In the genomic region with DNA sequence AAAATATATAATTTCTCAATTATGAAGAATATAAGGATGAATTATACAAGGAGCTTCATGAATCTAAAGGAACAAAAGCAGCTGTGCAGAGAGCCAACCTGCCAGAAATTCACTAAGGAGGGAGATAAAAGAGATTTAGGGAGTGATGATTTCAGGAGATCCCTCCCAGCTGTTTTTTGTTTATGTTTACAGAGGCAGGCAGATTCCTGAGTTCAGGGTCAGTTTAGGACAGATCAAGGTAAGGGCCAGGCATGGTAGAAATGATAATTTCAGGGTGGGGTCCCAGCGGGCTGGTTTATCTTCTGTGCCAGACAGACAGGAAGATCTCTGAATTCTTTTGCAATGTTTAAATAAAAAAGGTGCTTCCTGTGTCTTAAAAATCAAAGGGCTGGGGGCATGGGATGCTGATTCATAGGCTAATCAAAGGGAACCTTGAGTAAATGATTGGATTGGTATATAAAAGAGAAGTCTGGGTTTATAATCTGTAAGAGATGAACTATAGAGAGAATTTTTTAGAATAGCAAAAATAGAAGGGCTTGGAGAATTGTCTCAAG, we compare ENCODE assay signal across 26 mouse cellular contexts.
DNase-seq lines count a peak whose midpoint lies in the region; ATAC-seq and TF ChIP-seq lines count a peak whose summit lies in the region.
"Had no signal": no experiment of that assay in that cellular context is flagged by ENCODE, and none has a peak within 500 bp of the region (broad histone marks: within the 10 kb centered on the region; RNA-seq: fewer than 3 reads in every experiment).

No protein-coding gene starts in this region.

- H3K4me3 ChIP-seq in ES-Bruce4 (ENCODE audit: low read depth, low read length) = no peak overlapping the region
- H3K4me3 ChIP-seq in MEL (ENCODE audit: control insufficient read depth in 1 of 2, insufficient read depth in 1 of 2, low read depth in 2 of 2, low read length in 2 of 2) = peak overlapping the region; percentile 34 to 35
- H3K4me3 ChIP-seq in forebrain, postnatal 0 days (ENCODE audit: low read depth, low read length) = no peak overlapping the region
- H3K4me3 ChIP-seq: embryonic facial prominence, embryonic 10.5 days; embryonic facial prominence, embryonic 12.5 days; forebrain, embryonic 13.5 days; forebrain, embryonic 15.5 days had no signal

- no peaks in the 10 kb centered on the region for H3K79me2 ChIP-seq in MEL (ENCODE audit: control insufficient read depth, insufficient read depth, low read length, poor library complexity)

- no peak for TF ChIP-seq RAD21 in MEL (IDR thresholded peaks at IDR 0.05; ENCODE audit: low read depth, low read length)

- DNase-seq in 416B (ENCODE audit: low read depth) = peak; percentile 7
- peak; percentile 68 for DNase-seq in MEL (ENCODE audit: low read depth, low spot score)
- peak; percentile 80 for DNase-seq in R1 (ENCODE audit: low read depth, low spot score)
- DNase-seq in forebrain, postnatal 0 days = no peak
- no peak for DNase-seq in embryo, embryonic 10.5 days (ENCODE audit: low spot score)
- no peak for DNase-seq in gastrocnemius, adult 8-10 months (ENCODE audit: low spot score in 2 of 2)
- no peak for DNase-seq in cerebellum, postnatal 10 days
- DNase-seq: adrenal gland, adult 8-10 months; adrenal gland, postnatal 14 days; adrenal gland, postnatal 36 days; B cell, adult 2 months; cerebellum, adult 11-12 months; cerebellum, adult 2 months; cerebellum, adult 9-10 months; cerebellum, postnatal 14 days; cerebellum, postnatal 36 days had no signal

- H3K9me3 ChIP-seq in ES-Bruce4 (replicated peaks; ENCODE audit: control insufficient read depth, insufficient read depth, low read length, poor library complexity, severe bottlenecking) (peaks cover 12% of the 10 kb centered on the region), MEL (replicated peaks; ENCODE audit: insufficient read depth, low read length) (no peaks in the 10 kb centered on the region)
- no peaks in the 10 kb centered on the region for H3K9me3 ChIP-seq in forebrain, postnatal 0 days (ENCODE audit: low read length)
- H3K9me3 ChIP-seq: embryonic facial prominence, embryonic 10.5 days; embryonic facial prominence, embryonic 12.5 days; forebrain, embryonic 13.5 days; forebrain, embryonic 15.5 days; G1E had no signal

- H3K36me3 ChIP-seq in ES-Bruce4 (ENCODE audit: control insufficient read depth, insufficient read depth, low read length, poor library complexity, severe bottlenecking) = no peaks in the 10 kb centered on the region
- peaks cover 0 to 16% of the 10 kb centered on the region in 2 experiments; a peak in 2 of 4 replicates for H3K36me3 ChIP-seq in MEL (ENCODE audit: control insufficient read depth in 1 of 2, insufficient read depth in 2 of 2, low read length in 2 of 2)
- no peaks in the 10 kb centered on the region for H3K36me3 ChIP-seq in forebrain, postnatal 0 days (ENCODE audit: insufficient read depth)
- H3K36me3 ChIP-seq: embryonic facial prominence, embryonic 10.5 days; embryonic facial prominence, embryonic 12.5 days; forebrain, embryonic 15.5 days; G1E had no signal

- TF ChIP-seq CTCF in ES-Bruce4 (IDR thresholded peaks at IDR 0.05; ENCODE audit: low read depth, low read length) = no peak
- TF ChIP-seq CTCF in MEL (IDR thresholded peaks at IDR 0.05 in 2 of 3, conservative IDR thresholded peaks at IDR 0.05 in 1 of 3; ENCODE audit: control insufficient read depth in 1 of 3, insufficient read depth in 1 of 3, low read depth in 2 of 3, low read length in 3 of 3, poor library complexity in 1 of 3, severe bottlenecking in 1 of 3) = no peak
- no peak for TF ChIP-seq CTCF in forebrain, postnatal 0 days (IDR thresholded peaks at IDR 0.05; ENCODE audit: low read depth)

- 82% methylated on average over 1 of the region's 1 CpGs for WGBS in forebrain, postnatal 0 days

- ATAC-seq in forebrain, postnatal 0 days = no peak
- ATAC-seq: activated CD4-positive, CD25-positive, alpha-beta regulatory T cell, adult 4 months; CD4-positive, CD25-positive, alpha-beta regulatory T cell, adult 4 months; forebrain, embryonic 13.5 days; forebrain, embryonic 15.5 days; Patski had no signal

- H3K9ac ChIP-seq in ES-Bruce4 (ENCODE audit: low read depth, poor library complexity, severe bottlenecking) (no peak overlapping the region), MEL (ENCODE audit: control insufficient read depth, low read depth, low read length, poor library complexity, severe bottlenecking) (peak overlapping the region; percentile 20; the same call in 1 of the 2 replicates)
- no peak overlapping the region for H3K9ac ChIP-seq in forebrain, postnatal 0 days
- H3K9ac ChIP-seq: embryonic facial prominence, embryonic 12.5 days; forebrain, embryonic 13.5 days; forebrain, embryonic 15.5 days had no signal

- H3K4me1 ChIP-seq in ES-Bruce4 (ENCODE audit: control insufficient read depth, insufficient read depth, low read length) = no peaks in the 10 kb centered on the region
- peaks cover 5 to 15% of the 10 kb centered on the region in 2 experiments; a peak in 3 of 4 replicates for H3K4me1 ChIP-seq in MEL (ENCODE audit: control insufficient read depth in 1 of 2, insufficient read depth in 2 of 2, low read length in 2 of 2)
- H3K4me1 ChIP-seq in forebrain, postnatal 0 days (ENCODE audit: insufficient read depth) = no peaks in the 10 kb centered on the region
- H3K4me1 ChIP-seq: embryonic facial prominence, embryonic 10.5 days; embryonic facial prominence, embryonic 12.5 days; forebrain, embryonic 13.5 days; forebrain, embryonic 15.5 days had no signal

- no peak for TF ChIP-seq POLR2A in ES-Bruce4 (IDR thresholded peaks at IDR 0.05; ENCODE audit: insufficient read depth, low read length)
- TF ChIP-seq POLR2A in MEL (IDR thresholded peaks at IDR 0.05; ENCODE audit: control insufficient read depth in 1 of 2, insufficient read depth in 1 of 2, low read depth in 1 of 2, low read length in 2 of 2, poor library complexity in 1 of 2) = no peak

- TF ChIP-seq EP300 in ES-Bruce4 (IDR thresholded peaks at IDR 0.05; ENCODE audit: insufficient read depth, low read depth, low read length) (no peak), MEL (IDR thresholded peaks at IDR 0.05; ENCODE audit: low read depth in 1 of 2, low read length in 2 of 2) (peak; percentile 84 to 96; a peak in 3 of 4 replicates)

- H3K4me2 ChIP-seq in forebrain, postnatal 0 days (ENCODE audit: low read depth) = no peak overlapping the region
- H3K4me2 ChIP-seq: embryonic facial prominence, embryonic 12.5 days; forebrain, embryonic 13.5 days; forebrain, embryonic 15.5 days had no signal

- H3K27me3 ChIP-seq in ES-Bruce4 (ENCODE audit: control insufficient read depth, insufficient read depth, low read length, poor library complexity, severe bottlenecking) (no peaks in the 10 kb centered on the region), MEL (ENCODE audit: control insufficient read depth in 1 of 2, insufficient read depth in 2 of 2, low read length in 2 of 2) (no peaks in the 10 kb centered on the region)
- no peaks in the 10 kb centered on the region for H3K27me3 ChIP-seq in forebrain, postnatal 0 days (ENCODE audit: insufficient read depth, low read length)
- H3K27me3 ChIP-seq: CH12.LX; embryonic facial prominence, embryonic 12.5 days; forebrain, embryonic 13.5 days; forebrain, embryonic 15.5 days had no signal

- peak overlapping the region; percentile 11; the same call in 1 of the 2 replicates for H3K27ac ChIP-seq in ES-Bruce4 (ENCODE audit: insufficient read depth, low read length)
- H3K27ac ChIP-seq in MEL (ENCODE audit: control insufficient read depth, low read depth, low read length) = peak overlapping the region; percentile 88
- no peak overlapping the region for H3K27ac ChIP-seq in forebrain, postnatal 0 days (ENCODE audit: low read depth, low read length)
- H3K27ac ChIP-seq: embryonic facial prominence, embryonic 10.5 days; embryonic facial prominence, embryonic 12.5 days; forebrain, embryonic 13.5 days; forebrain, embryonic 15.5 days had no signal

TF ChIP-seq in MEL, 35 proteins besides CTCF, POLR2A, EP300 and RAD21:
- TF ChIP-seq USF1 (IDR thresholded peaks at IDR 0.05; ENCODE audit: low read depth, low read length) (no peak), ZMIZ1 (IDR thresholded peaks at IDR 0.05; ENCODE audit: low read depth, low read length) (no peak), SIN3A (IDR thresholded peaks at IDR 0.05; ENCODE audit: low read length) (peak; percentile 47; the same call in 1 of the 2 replicates), MAX (IDR thresholded peaks at IDR 0.05; ENCODE audit: low read length) (no peak), MEF2A (IDR thresholded peaks at IDR 0.05; ENCODE audit: extremely low read depth, insufficient replicate concordance, low read depth, low read length, poor library complexity, severe bottlenecking) (no peak), JUND (IDR thresholded peaks at IDR 0.05; ENCODE audit: low read depth, low read length) (0 out of 2 replicates have a peak, but pooled peaks have one; percentile 6), POLR2AphosphoS5 (IDR thresholded peaks at IDR 0.05; ENCODE audit: borderline replicate concordance, low read depth, low read length) (no peak), HCFC1 (IDR thresholded peaks at IDR 0.05; ENCODE audit: low read depth, low read length) (no peak), TCF12 (IDR thresholded peaks at IDR 0.05; ENCODE audit: low read depth, low read length) (peak; percentile 97), NRF1 (IDR thresholded peaks at IDR 0.05; ENCODE audit: insufficient read depth, low read depth, low read length, poor library complexity, severe bottlenecking) (no peak), MAFK (IDR thresholded peaks at IDR 0.05; ENCODE audit: borderline replicate concordance, low read depth, low read length) (peak; percentile 39; the same call in 1 of the 2 replicates), ZNF384 (IDR thresholded peaks at IDR 0.05; ENCODE audit: low read depth, low read length) (no peak; the same call in 1 of the 2 replicates), MYB (IDR thresholded peaks at IDR 0.05; ENCODE audit: low read depth, low read length) (peak; percentile 33; the same call in 1 of the 2 replicates), ETS1 (IDR thresholded peaks at IDR 0.05; ENCODE audit: low read depth, low read length) (peak; percentile 82), ZKSCAN1 (IDR thresholded peaks at IDR 0.05; ENCODE audit: low read depth, low read length) (no peak), TAL1 (IDR thresholded peaks at IDR 0.05; ENCODE audit: low read length) (peak; percentile 83), RCOR1 (IDR thresholded peaks at IDR 0.05; ENCODE audit: low read depth, low read length) (peak; percentile 98), MAZ (IDR thresholded peaks at IDR 0.05; ENCODE audit: low read depth, low read length) (peak; percentile 52; the same call in 1 of the 2 replicates), NELFE (IDR thresholded peaks at IDR 0.05; ENCODE audit: low read depth, low read length) (no peak), GATA1 (IDR thresholded peaks at IDR 0.05; ENCODE audit: low read depth, low read length) (peak; percentile 86), MXI1 (IDR thresholded peaks at IDR 0.05; ENCODE audit: low read depth, low read length) (no peak; the same call in 1 of the 2 replicates), UBTF (IDR thresholded peaks at IDR 0.05; ENCODE audit: borderline replicate concordance, insufficient read depth, low read depth, low read length) (no peak)

Comparison
In these comparisons a context has a peak if more than half of its experiments do, and no peak if none do; other contexts are left out.
1. DNase-seq: peak in 416B (single experiment), MEL (single experiment) and R1 (single experiment); none in forebrain, postnatal 0 days (single experiment), embryo, embryonic 10.5 days (single experiment), gastrocnemius, adult 8-10 months (0 of 2) and cerebellum, postnatal 10 days (0 of 2).
2. H3K4me3 ChIP-seq: peak in MEL (2 of 2); none in ES-Bruce4 (single experiment) and forebrain, postnatal 0 days (single experiment).